Mouse (Mus musculus) forebrain, embryonic 11.5 days (tissue): Measurements from ENCODE around the gene Panx1. TPM values are rescaled to one million over a fixed set of nuclear protein-coding genes. Genes with fewer than 3 reads are reported as not detected.

Source experiments
- ATAC-seq: fragments of 200-750 bp; cut with Nextera tagmentation; replicated peaks from 2 replicates; pipeline ENCODE4 v1.8.0; 2017; ENCODE audit warnings: moderate TSS enrichment; ENCODE audit not compliant: low FRiP score
- DNase-seq: peaks from one replicate; pipeline ENCODE4 v3.0.0-alpha.2; 2017; ENCODE audit warnings: low spot score
- H3K27ac ChIP-seq: fragments of 300-500 bp; sonication (generic); 2 replicates; pipeline ENCODE4 v1.5.1; 2014; ENCODE audit warnings: low read depth, low read length
- H3K27me3 ChIP-seq: fragments of 300-500 bp; sonication (generic); 2 replicates; pipeline ENCODE4 v1.6.1; 2014; ENCODE audit warnings: mild to moderate bottlenecking, low read length, mixed read lengths; ENCODE audit not compliant: control insufficient read depth, insufficient read depth
- H3K36me3 ChIP-seq: fragments of 300-500 bp; sonication (generic); 2 replicates; pipeline ENCODE4 v1.6.1; 2014; ENCODE audit warnings: mild to moderate bottlenecking, low read length, moderate library complexity, mixed read lengths; ENCODE audit not compliant: control insufficient read depth, insufficient read depth
- H3K4me1 ChIP-seq: fragments of 300-500 bp; sonication (generic); replicated peaks from 2 replicates; pipeline ENCODE4 v1.6.1; 2014; ENCODE audit warnings: low read length, mixed read lengths; ENCODE audit not compliant: control insufficient read depth, insufficient read depth
- H3K4me2 ChIP-seq: fragments of 300-500 bp; sonication (generic); 2 replicates; pipeline ENCODE4 v1.6.1; 2014; ENCODE audit warnings: low read depth, mild to moderate bottlenecking, low read length, moderate library complexity, mixed read lengths; ENCODE audit not compliant: severe bottlenecking
- H3K4me3 ChIP-seq: fragments of 300-500 bp; sonication (generic); 2 replicates; pipeline ENCODE4 v1.5.1; 2014; ENCODE audit warnings: low read depth, low read length
- H3K9ac ChIP-seq: fragments of 300-500 bp; sonication (generic); 2 replicates; pipeline ENCODE4 v1.6.1; 2014; ENCODE audit warnings: low read length
- H3K9me3 ChIP-seq: fragments of 300-500 bp; sonication (generic); 2 replicates; pipeline ENCODE4 v1.6.1; 2016; ENCODE audit warnings: low read length, mixed read lengths; ENCODE audit not compliant: control insufficient read depth
- WGBS: fragments of 180-500 bp; shearing (Covaris S2); extraction: QIAGEN DNeasy Blood & Tissue Kit; methylation state at CpG from one replicate; pipeline ENCODE4 v1.1.7; 2014; 5-methylcytosine and 5-hydroxymethylcytosine counted together
- polyA plus RNA-seq: library from polyadenylated mRNA; unstranded; fragments of >200 nt; fragmentation: Nextera tagmentation; extraction: Ambion mirVana; gene quantifications from 2 replicates; pipeline ENCODE4 v1.2.1, GENCODE M21; 2014

Gene Panx1
- polyA plus RNA-seq, 1 experiment from 2014 or later: 103 TPM

GRCm38 (mm10) chr9:15041556-15041955 lies 3.7 kb downstream of the Panx1 start:
- Histone ChIP-seq H3K4me1 (peaks cover 3% of the 10 kb centered on the region; the same call in 1 of the 2 replicates), H3K9ac (no peak overlapping the region), H3K4me3 (no peak overlapping the region), H3K4me2 (no peak overlapping the region), H3K27me3 (no peaks in the 10 kb centered on the region), H3K27ac (no peak overlapping the region), H3K9me3 (no peaks in the 10 kb centered on the region), H3K36me3 (no peaks in the 10 kb centered on the region)
- DNase-seq (no peak), ATAC-seq (no peak)
- WGBS: 91% methylated on average over 11 of the region's 11 CpGs

GRCm38 (mm10) chr9:15039848-15040247 lies 5.4 kb downstream of the Panx1 start:
- no peak overlapping the region for H3K4me2 ChIP-seq
- H3K4me3 ChIP-seq: no peak overlapping the region
- H3K9me3 ChIP-seq: no peaks in the 10 kb centered on the region
- H3K36me3 ChIP-seq: no peaks in the 10 kb centered on the region
- no peak for DNase-seq
- H3K27ac ChIP-seq: no peak overlapping the region
- H3K4me1 ChIP-seq: no peaks in the 10 kb centered on the region; the same call in 1 of the 2 replicates
- 95% methylated on average over 5 of the region's 5 CpGs for WGBS
- H3K27me3 ChIP-seq: no peaks in the 10 kb centered on the region
- no peak for ATAC-seq
- H3K9ac ChIP-seq: no peak overlapping the region

- no peaks in the 10 kb centered on the region for H3K4me1 ChIP-seq
- no peak overlapping the region for H3K27ac ChIP-seq
- no peaks in the 10 kb centered on the region for H3K27me3 ChIP-seq
- 71% methylated on average over 3 of the region's 3 CpGs for WGBS
- H3K9ac ChIP-seq: no peak overlapping the region
- H3K36me3 ChIP-seq: no peaks in the 10 kb centered on the region
- H3K9me3 ChIP-seq: no peaks in the 10 kb centered on the region
- ATAC-seq (0 out of 2 replicates have a peak, but pooled peaks have one; percentile 34), DNase-seq (no peak)
- H3K4me2 ChIP-seq: no peak overlapping the region
- H3K4me3 ChIP-seq: no peak overlapping the region
Measured at GRCm38 (mm10) chr9:15037704-15038103, 7.6 kb downstream of the Panx1 start.

GRCm38 (mm10) chr9:15037237-15037636 lies 8.0 kb downstream of the Panx1 start:
- Histone ChIP-seq H3K9ac (no peak overlapping the region), H3K27me3 (no peaks in the 10 kb centered on the region), H3K4me3 (no peak overlapping the region), H3K4me1 (no peaks in the 10 kb centered on the region), H3K27ac (no peak overlapping the region), H3K36me3 (no peaks in the 10 kb centered on the region), H3K4me2 (no peak overlapping the region), H3K9me3 (no peaks in the 10 kb centered on the region)
- ATAC-seq: no peak
- DNase-seq: no peak

GRCm38 (mm10) chr9:15036807-15037206 lies 8.5 kb downstream of the Panx1 start:
- H3K27ac ChIP-seq: no peak overlapping the region
- H3K36me3 ChIP-seq: no peaks in the 10 kb centered on the region; the same call in 1 of the 2 replicates

GRCm38 (mm10) chr9:15036405-15036804 lies 8.9 kb downstream of the Panx1 start:
- no peaks in the 10 kb centered on the region for H3K4me1 ChIP-seq
- WGBS: 93% methylated on average over 2 of the region's 2 CpGs
- H3K27ac ChIP-seq: no peak overlapping the region
- no peaks in the 10 kb centered on the region for H3K27me3 ChIP-seq
- DNase-seq (no peak), ATAC-seq (no peak)
- no peaks in the 10 kb centered on the region for H3K9me3 ChIP-seq
- H3K4me2 ChIP-seq: no peak overlapping the region
- no peak overlapping the region for H3K9ac ChIP-seq
- no peak overlapping the region for H3K4me3 ChIP-seq
- no peaks in the 10 kb centered on the region; the same call in 1 of the 2 replicates for H3K36me3 ChIP-seq

More at GRCm38 (mm10) chr9:15036807-15037206, 8.5 kb downstream of the Panx1 start:
- no peak for DNase-seq
- no peak for ATAC-seq
- Histone ChIP-seq H3K4me3 (no peak overlapping the region), H3K4me2 (no peak overlapping the region), H3K4me1 (no peaks in the 10 kb centered on the region), H3K27me3 (no peaks in the 10 kb centered on the region), H3K9me3 (no peaks in the 10 kb centered on the region), H3K9ac (no peak overlapping the region)
- 54% methylated on average over 4 of the region's 4 CpGs for WGBS

- DNase-seq (no peak), ATAC-seq (no peak)
Measured at GRCm38 (mm10) chr9:15035979-15036378, 9.3 kb downstream of the Panx1 start.

GRCm38 (mm10) chr9:15034546-15035273 lies 10.6 kb downstream of the Panx1 start:
- Histone ChIP-seq H3K9me3 (no peaks in the 10 kb centered on the region), H3K27me3 (no peaks in the 10 kb centered on the region), H3K4me3 (no peak overlapping the region), H3K4me1 (no peaks in the 10 kb centered on the region), H3K27ac (no peak overlapping the region), H3K36me3 (no peaks in the 10 kb centered on the region; the same call in 1 of the 2 replicates), H3K4me2 (no peak overlapping the region), H3K9ac (no peak overlapping the region)
- ATAC-seq (no peak), DNase-seq (no peak)
- 86% methylated on average over 7 of the region's 7 CpGs for WGBS

More at GRCm38 (mm10) chr9:15035979-15036378, 9.3 kb downstream of the Panx1 start:
- H3K9ac ChIP-seq: no peak overlapping the region
- WGBS: 95% methylated on average over 7 of the region's 7 CpGs
- no peak overlapping the region for H3K27ac ChIP-seq
- H3K4me2 ChIP-seq: no peak overlapping the region
- H3K4me3 ChIP-seq: no peak overlapping the region
- H3K9me3 ChIP-seq: no peaks in the 10 kb centered on the region
- no peaks in the 10 kb centered on the region for H3K27me3 ChIP-seq
- H3K4me1 ChIP-seq: no peaks in the 10 kb centered on the region
- no peaks in the 10 kb centered on the region; the same call in 1 of the 2 replicates for H3K36me3 ChIP-seq
